Mouse (Mus musculus) CH12.LX (cell line): Measurements from ENCODE around the gene Shpk.

Experiments
- CTCF ChIP-seq, 2 experiments: IDR thresholded peaks in 1 of 2; conservative IDR thresholded peaks in 1 of 2; 2 replicates each; pipeline ENCODE4 v1.5.1; 2011 to 2012; ENCODE audit warnings: low read depth in 2 of 2, low read length in 2 of 2, improper control_type of control experiment in 1 of 2, inconsistent platforms in 1 of 2, mild to moderate bottlenecking in 1 of 2, moderate library complexity in 1 of 2
- ELF1 ChIP-seq: IDR thresholded peaks from 2 replicates; pipeline ENCODE4 v1.6.1; 2014; ENCODE audit warnings: low read depth, mild to moderate bottlenecking, inconsistent platforms, low read length, improper control_type of control experiment
- EP300 ChIP-seq: IDR thresholded peaks from 2 replicates; pipeline ENCODE4 v1.6.1; 2011; ENCODE audit warnings: low read length, improper control_type of control experiment
- HCFC1 ChIP-seq: IDR thresholded peaks from 2 replicates; pipeline ENCODE4 v1.6.1; 2012; ENCODE audit warnings: low read depth, mild to moderate bottlenecking, inconsistent platforms, low read length, improper control_type of control experiment
- RCOR1 ChIP-seq: conservative IDR thresholded peaks from 2 replicates; pipeline ENCODE4 v1.6.1; 2012; ENCODE audit warnings: low read depth, mild to moderate bottlenecking, inconsistent platforms, low read length, improper control_type of control experiment
- USF1 ChIP-seq: IDR thresholded peaks from 2 replicates; pipeline ENCODE4 v1.6.1; 2014; ENCODE audit warnings: low read depth, mild to moderate bottlenecking, inconsistent platforms, low read length, improper control_type of control experiment

GRCm38 (mm10) chr11:73187231-73187630, 12.0 kb upstream of the Shpk start:
- TF ChIP-seq CTCF (conservative IDR thresholded peaks at IDR 0.05 in 1 of 2, IDR thresholded peaks at IDR 0.05 in 1 of 2; ENCODE audit: low read depth in 2 of 2, low read length in 2 of 2), result no peak
- no peak for TF ChIP-seq RCOR1
- TF ChIP-seq HCFC1, result no peak
- no peak for TF ChIP-seq EP300
- TF ChIP-seq USF1, result no peak
- no peak for TF ChIP-seq ELF1
